Mouse (Mus musculus): ENCODE results near the gene Serpinc1.
"Not testable (repeated sequence)": the region's sequence is repeated elsewhere in the genome, so short reads cannot be mapped to it uniquely, and the experiment has no call there.

Serpinc1 gene

DNA sequence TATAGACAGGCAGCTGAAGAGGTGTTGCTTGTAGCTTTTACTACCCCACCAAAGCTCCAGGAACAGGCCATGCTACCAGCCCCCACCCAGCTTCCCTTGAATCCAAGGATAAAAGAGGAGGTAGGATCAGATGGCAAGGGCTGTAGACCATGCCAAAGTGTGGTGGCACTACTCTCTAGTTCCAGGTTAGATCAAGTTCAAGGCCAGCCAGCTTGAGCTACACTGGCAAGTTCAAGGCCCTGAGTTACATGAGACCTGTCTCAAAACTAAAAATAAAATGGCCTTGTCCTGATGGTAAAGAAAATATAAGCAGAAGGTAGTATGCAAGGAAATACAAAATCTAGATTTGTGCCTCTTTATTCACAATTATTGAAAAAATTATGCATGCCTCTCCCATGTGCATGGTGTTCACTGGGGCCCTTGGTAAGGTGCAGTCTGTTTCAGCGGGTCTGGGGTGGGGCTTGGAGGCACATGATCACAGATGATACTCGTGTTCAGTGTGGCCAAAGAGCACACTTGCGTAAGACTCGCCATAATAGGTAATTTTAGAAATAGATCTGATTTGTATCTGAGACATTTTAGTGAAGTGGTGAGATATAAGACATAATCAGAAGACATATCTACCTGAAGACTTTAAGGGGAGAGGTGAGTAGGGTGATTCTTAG, at the start of gene Serpinc1:
Serpinc1 (plus strand) TSS at position 515 of the 665 bp plus-strand sequence.
- DNase-seq = no peak

DNA sequence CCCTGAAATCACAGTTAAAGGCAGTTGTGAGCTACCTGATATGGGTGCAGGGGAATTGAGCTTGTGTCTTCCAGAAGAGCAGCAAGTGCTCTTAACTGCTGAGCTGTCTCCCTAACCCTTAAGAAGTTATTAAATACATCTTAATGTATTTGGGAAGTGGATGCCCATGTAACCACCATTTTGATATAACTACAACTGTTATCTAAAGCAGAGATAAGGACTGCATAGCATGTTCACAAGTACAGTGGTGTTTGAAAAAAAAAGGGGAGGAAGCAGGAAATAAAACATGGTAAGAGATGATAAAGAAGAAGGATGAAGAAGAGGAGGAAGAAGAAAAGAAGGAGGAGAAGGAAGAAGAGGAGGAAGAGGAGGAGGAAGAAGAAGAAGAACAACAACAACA, 47.1 kb upstream of the Serpinc1 start:
- DNase-seq = no peak

DNA sequence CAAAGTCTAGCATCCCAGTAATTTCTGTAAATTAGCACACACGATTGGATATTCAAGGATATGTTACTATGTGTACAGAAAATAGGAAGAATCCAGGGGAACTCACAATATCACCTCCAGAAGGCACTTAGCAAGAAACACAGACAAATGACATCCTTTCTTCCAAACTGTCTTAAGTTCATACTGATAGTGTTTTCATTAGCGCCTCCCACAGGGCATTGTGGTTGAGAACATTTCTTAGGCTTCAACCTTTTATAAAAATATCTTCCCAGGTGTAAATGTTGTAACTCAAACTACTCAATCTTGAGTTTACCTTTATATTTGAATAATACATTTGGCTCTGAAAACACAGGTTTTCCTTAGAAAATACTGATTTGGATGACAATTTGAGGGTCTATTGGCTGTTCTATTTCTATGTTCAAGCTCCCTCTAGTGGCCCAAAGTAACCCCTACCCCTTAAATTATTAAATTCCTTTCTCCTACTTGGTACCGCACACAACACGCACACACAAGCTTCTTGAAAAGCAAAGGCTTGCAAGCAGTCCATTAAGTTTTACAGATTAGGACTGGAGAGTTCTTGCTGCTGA, 44.4 kb upstream of the Serpinc1 start:
- peak; percentile 64 for DNase-seq

DNA sequence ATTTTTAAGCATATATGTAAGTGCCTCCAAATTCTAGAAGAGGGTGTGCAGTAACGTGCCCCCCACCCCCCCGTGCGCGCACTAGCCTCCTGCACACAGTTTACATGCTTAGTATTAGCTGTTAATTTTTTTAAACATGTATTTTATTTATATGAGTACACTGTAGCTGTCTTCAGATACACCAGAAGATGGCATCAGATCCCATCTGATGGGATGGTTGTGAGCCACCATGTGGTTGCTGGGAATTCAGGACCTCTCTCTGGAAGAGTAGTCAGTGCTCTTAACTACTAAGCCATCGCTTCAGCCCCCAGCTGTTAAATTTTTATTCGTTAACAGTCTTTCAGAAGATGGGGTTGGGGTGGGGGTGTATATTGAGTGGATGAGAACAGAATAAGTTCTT, 42.8 kb upstream of the Serpinc1 start:
- peak; percentile 11 for DNase-seq

DNA sequence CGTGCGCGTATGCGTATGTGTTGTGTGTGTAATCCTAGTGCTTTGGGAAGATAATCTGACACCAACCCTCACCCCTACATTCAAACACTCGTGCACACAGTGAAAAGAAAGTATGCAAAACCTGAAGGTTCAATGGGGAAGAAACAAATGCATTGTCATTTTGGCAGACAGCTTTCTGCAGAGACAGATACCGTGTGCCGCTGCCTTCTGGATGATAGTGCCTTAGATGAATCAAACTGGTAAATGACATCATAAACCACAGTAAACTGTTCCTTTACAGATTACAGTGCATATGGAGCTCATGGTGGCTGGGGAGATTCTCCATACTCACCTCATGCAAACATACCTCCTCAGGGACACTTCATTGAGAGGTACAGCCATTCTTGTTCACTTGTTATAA, 15.2 kb upstream of the Serpinc1 start:
- no peak for DNase-seq

DNA sequence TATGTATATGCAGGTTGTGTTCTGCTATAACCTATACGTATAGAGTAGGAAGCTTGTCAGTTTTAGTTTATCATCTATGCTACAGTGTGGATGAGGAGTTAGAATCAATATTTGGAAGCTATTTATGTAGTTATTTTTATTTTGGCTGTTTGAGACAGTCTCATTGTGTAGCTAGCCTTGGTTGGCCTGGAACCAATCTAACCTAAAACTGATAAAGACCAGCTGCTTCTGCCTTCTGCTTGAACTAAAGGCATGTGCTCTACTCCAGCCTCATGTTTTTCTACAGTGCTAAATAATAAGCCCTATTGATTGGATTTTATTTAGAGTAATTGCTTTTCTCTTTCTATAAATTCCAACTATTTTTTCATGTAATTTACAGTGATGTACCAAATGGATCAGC, 11.1 kb upstream of the Serpinc1 start:
- no peak for DNase-seq

DNA sequence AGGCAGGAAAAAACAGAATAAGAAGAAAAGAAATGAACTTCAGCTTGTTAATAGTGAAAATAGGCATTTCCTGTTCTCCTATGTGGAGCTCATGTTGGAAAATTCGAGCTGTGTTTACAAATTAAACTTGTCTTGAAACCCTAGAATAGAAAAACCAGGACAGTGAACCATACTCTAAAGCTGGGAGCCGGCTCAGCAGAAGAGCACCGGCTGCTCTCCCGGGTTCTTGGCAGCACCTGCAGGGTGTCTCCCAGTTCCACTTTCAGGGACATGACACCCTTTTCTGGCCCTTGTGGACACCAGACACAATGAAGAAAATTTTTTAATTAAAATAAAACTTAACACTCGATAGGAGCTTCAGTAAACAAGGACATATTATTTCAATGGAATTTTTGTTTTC, 9.7 kb upstream of the Serpinc1 start:
- no peak for DNase-seq

DNA sequence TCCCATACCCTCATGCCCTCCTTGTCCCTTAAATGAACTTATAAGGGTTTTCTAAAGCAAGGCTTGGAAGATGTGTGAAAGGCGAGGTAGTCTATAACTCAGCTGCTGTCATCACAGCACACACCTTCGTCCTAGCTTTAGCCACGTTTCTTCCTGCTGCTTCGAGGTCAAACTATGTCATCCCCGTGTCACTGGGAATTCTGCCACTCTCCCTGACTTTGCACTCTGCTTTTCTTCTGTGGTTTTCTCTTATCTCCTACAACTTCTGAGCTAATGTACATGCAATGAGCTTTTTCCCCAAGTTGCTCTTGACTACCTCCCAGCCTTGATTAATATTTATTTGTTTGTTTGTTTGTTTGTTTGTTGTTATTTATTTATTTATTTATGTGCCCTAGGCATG, 1.6 kb downstream of the Serpinc1 start:
- DNase-seq = no peak

DNA sequence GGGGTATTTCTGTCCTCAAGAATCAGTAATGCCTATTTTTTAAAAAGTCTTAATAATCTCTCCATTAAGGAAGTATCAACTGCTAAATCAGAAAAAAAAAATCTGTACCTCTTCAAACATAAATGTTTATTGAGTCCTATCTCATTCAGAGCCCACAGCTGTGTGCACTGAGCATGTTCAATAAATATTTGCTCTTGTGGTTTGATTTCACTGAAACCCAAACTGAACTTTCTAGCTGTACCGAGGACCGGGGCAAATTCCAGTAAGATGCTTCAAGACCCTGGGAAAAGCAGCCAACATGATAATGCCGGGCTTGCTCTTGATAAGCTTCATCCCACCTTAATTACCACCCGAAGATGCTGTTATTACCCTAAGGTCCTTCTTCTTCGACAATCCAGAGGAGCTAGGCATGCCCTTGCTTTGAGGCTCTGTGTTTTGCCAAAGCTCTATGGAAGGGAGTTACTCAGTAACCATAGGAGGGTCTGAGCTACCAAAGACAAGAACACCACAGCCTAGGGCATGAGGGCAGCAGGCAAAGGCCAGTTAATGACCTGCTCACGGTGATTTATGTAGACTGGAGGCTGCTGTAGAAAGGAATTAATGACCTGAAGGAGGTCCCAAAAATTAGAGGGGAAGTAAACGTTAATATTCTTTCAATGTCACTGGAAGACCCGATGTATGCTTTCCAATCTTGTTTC, 2.3 kb downstream of the Serpinc1 start:
- DNase-seq = no peak

DNA sequence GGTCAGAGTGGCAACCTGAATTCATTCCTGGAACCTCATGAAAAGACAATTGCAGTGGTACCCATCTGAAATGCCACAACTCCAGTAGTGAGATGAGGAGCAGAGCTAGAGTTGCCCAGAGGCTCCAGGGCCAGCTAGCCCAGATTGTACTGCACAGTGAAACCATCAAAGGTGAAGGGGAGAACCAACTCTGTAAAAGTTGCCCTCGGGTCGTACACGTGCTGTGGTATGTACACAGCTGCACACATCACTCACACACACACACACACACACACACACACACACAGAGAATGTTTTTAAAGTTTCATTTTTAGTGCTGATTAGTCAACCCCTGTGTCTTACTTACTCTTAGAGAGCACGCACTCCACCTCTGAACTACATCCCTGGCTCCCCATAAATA, 3.0 kb downstream of the Serpinc1 start:
- DNase-seq = no peak

DNA sequence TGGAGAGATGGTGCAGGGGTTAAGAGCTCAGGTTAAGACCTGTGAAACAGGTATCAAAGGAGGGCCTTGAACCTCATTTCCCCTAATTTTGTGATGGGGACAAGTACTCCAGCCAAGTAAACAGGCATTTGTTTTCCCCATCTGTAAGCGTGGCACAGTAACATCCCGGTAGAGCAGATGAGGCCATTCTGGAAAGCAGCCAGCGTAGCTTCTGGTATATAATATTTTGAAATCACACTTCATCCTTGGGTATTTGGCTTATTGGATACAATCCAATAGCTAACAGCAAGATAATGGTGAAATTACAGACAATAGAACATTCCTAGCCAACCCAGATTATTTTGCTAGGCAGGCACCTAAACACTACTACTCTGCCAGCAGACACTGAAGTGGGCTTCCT, 4.5 kb downstream of the Serpinc1 start:
- DNase-seq = no peak

DNA sequence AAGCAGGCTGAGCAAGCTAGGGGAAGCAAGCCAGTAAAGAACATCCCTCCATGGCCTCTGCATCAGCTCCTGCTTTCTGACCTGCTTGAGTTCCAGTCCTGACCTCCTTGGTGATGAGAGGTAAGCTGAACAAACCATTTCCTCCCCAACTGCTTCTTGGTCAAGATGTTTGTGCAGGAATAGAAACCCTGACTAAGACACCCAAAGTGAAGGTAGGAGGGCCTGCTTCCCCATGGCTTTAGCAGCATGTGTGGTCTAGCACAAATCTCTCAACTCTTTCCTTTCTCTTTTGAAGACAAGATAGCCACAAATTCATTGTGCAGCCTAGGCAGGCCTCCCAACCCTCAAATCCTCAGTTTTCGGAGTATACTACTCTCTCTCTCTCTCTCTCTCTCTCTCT, 6.3 kb downstream of the Serpinc1 start:
- DNase-seq = not testable (repeated sequence)

DNA sequence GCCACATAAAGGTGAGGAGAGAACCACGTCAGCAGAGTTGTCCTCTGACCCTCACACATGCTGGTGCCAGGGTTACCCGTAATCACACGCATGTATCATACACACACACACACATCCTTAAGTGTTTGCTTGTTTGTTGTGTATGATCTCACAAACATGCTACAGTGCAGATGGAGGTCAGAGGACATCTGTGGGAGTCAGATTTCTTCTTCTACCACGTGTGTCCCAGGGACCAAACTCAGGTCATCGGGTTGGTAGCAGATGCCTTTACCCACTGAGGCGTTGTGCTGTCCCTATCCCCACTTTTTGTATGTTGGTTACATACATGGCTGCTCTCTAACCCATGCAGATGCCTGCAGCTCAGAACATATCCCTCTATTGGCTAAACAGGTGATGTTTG, 7.1 kb downstream of the Serpinc1 start:
- no peak for DNase-seq

DNA sequence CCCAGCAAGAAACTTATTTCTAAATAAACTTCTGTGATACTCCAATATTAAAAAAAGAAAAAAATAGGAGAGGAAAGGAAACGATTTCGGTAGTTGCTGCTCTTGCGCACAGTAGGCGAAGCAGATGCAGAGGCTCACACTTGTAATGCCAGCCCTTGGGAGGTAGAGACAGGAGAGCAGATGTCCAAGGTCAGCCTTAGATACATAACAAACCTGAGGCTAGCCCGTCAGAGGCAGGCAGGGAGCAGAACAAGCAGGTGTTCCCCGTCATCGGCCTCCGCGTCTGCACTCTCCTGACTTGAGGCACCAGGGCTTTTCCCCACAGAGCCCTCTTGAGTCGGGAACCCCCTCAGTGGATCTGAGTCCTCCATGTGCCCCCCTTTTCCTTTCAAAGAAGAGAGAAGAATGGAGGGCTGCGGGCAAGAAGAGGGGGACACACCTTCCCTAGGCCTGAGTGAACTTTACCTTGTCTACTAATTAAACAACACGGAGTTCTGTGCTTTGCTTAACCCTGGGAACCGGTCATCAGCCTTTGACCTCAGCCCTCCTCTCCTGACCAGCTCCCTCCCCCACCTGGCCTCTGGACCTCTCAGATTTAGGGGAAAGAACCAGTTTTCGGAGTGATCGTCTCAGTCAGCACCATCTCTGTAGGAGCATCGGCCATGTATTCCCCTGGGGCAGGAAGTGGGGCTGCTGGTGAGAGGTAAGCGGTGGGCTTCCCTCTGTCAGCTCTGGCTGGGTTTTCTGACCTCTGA, 8.7 kb downstream of the Serpinc1 start:
- DNase-seq = no peak

DNA sequence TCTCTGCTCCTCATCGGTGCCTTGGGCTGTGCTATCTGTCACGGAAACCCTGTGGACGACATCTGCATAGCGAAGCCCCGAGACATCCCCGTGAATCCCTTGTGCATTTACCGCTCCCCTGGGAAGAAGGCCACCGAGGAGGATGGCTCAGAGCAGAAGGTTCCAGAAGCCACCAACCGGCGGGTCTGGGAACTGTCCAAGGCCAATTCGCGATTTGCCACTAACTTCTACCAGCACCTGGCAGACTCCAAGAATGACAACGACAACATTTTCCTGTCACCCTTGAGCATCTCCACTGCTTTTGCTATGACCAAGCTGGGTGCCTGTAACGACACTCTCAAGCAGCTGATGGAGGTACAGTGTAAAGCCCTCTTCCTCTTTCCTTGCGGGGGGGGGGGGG, 11.0 kb downstream of the Serpinc1 start:
- DNase-seq = no peak

DNA sequence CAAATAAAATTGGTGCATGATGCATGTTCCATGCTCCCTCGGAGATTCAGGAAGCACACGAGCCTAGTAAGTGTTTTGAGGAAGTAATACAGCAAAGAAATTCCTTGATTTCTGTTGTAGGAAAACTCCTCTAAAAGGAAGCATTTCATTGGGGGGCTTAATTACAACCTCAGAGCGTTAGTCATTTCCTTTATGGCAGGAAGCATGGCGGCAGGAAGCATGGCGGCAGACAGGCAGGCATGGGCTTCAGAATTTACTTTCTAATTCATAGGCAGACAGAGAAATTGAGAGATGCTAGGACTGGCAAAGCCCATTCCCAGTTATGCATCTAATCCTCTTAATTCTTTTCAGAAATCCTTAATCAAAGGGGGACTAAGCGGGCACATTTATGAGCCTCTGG, 15.5 kb downstream of the Serpinc1 start:
- no peak for DNase-seq

DNA sequence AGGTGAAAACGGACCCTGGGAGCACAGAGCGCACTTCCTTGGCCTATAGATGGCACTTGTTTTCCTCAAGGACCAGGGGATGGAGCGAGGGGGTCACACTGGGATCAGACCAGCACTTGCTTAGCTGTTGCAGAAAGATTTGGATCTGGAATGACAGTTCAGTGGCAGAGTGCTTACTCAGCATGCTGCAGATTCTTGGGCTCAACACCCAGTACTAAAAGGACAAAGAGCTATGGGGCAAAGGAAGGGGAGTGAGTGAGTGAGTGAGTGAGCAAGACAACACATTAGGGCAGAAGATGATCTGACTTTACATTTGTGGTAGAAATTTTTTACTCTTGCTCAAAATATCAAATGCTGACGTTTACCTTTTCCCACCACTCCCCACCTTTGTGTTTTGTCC, 26.6 kb downstream of the Serpinc1 start:
- DNase-seq = no peak

DNA sequence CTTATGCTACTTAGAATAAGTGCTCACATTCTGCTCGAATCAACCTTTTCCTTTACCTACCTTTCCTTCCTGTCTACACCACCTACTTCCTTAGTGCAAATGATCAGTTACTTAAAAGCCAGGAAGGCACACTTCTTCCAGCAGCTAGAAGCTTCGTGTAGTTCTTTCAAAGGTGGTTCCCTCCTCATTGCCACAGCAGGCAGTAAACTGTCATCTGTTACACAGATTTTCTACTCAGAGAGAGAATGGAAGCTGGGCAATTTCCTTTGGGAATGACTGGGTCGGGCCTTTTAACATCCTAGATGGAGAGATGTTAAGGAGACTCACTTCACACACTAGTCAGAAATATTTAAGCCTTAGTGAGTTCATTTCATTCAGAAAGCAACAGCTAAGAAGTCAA, 27.1 kb downstream of the Serpinc1 start:
- no peak for DNase-seq

DNA sequence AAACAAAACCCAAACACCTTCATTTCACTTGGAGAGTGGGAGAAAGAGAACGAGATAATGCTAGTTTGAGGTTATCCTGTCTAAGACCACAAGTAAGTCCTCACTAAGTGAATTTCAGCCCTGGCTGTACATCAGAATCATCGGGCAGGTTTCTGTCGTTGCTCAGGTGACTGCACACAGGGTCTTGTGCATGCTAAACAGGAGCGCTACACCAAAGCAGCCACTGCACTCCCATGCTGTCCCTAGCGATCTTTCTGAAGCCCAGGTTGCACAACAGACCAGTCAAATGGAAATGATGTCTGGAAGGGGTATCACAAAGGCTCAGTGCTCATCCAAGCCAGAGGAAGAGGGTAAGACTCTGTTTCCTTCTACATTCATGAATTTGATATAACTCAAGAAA, 28.1 kb downstream of the Serpinc1 start:
- no peak for DNase-seq

DNA sequence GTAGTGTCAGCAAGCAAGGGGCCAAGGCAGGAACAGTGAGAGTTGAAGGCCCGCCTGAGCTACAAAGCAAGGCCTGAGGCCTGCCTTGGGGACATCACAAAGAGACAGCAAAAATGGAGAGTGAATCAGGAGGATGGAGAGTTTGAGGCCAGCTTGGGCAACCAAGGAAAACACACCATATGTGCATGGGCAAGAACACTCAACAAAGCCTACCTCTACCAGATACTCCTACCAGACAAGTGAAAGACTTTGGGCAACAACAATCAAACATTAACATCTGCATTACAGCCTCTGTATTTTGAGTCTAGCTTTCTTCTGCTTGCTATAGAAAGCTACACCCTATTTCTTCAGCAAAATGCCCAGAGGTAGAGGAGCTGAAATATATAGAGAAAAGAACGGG, 29.7 kb downstream of the Serpinc1 start:
- no peak for DNase-seq

DNA sequence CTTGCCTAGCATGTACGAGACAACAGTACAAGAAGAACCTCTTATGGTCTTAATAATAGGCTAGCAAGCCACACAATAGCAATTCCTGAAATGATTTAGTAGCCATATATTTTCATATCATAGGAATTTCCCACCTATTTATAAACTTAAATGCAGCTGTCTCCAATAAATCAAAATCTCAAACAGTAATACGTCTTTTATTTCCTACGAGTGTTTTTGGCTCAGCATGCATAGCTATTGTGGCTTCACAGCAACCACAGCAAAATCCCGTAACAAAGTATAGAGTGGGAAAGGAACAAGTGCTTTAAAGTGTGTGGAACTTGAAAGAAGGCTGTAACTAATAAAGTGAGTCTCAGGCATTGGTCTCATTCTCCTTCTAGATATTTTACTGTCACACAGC, 32.1 kb downstream of the Serpinc1 start:
- no peak for DNase-seq

DNA sequence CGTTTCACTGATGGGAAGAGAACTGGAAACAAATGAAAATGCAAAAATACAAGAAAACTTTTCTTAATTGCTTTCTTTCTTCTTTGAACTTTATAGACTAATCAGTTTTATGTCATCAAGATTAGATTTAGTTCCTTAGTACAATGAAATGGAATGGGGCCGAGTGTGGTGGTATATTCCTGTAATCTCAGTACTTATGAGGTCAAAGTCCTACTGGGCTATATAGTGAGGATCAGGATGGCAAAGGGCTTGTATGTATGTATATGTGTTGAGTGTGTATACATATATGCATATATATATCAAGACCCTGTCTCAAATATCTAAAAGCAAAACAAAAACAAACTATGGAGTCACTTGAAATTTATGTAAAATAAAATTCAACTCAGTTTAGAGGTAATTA, 38.0 kb downstream of the Serpinc1 start:
- no peak for DNase-seq

DNA sequence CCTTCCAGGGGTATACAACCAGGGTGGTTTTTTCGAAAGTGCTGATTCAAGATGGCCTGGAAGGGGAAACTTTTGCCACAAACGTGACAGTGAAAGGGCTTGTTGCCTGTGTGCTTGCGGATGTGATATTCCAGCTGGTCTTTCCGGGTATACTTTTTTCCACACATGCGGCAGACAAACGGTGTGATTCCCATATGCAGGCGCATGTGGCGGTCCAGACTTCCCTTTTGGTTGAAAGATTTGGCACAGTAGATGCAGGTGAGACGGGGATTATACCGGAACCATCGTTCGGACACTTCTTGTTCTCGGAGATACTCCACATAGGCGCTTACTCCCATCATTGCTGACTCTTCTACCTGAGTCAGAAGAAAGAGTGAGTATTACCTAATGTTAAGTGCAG, 41.7 kb downstream of the Serpinc1 start:
- no peak for DNase-seq
